Comparison of ENCODE assay signal across 8 mouse cellular contexts in the genomic region with DNA sequence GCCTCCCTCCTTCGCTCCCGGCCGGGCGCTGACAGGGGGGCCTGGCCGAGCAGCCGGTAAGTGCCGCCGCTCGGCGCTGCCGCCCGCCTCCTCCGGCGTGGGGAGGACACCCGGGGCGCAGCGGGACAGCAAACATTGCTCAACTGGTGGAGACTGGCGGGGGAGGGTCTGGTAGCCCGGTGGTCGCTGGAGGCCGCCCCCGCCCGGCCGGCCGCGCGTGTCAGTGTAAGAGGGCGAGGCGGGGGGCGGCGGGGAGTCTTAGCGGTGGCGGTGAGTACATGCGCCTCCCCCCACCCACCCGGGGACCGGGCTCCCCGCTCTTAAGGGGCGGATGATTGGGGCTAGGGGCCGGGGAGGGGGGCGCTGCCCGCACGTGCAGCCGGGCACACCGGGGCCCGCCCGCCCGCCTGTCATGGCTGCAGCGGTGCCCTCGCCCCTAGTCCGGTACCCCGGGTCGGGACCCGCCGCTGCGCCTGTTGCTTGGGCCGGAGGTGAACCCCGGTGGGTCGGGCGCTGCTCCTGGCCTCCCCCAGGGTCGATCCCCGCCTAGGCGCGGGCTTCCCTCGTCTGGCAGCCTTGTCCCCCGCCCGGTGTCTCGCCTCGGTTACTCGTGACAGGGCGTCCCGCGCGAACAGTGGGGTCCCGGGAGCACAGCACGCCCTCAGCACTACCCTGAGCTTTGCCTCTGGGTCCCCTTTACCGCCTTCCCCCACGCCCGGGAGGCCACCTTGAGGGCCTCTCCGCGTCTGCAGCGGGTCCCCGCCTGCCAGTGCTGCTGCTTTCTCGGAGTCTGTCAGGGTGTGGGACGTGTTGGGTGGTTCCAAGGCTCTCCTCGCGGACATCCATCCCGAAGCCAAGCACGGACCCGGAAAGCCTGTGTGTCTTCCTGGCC.
DNase-seq lines count a peak whose midpoint lies in the region; ATAC-seq and TF ChIP-seq lines count a peak whose summit lies in the region.

No protein-coding gene starts in this region.

- no peaks in the 10 kb centered on the region for H3K9me3 ChIP-seq in erythroblast, embryonic 14.5 days (ENCODE audit: control insufficient read depth, low read length)
- no peaks in the 10 kb centered on the region for H3K9me3 ChIP-seq in heart, embryonic 12.5 days (replicated peaks)
- H3K9me3 ChIP-seq in kidney, embryonic 16.5 days (ENCODE audit: low read length) = no peaks in the 10 kb centered on the region
- no peaks in the 10 kb centered on the region for H3K9me3 ChIP-seq in liver, embryonic 14.5 days (ENCODE audit: control insufficient read depth, low read length)
- H3K9me3 ChIP-seq in stomach, embryonic 15.5 days = no peaks in the 10 kb centered on the region

- peak; percentile 19 for ATAC-seq in heart, embryonic 12.5 days (ENCODE audit: insufficient number of reproducible peaks, low FRiP score)
- peak; percentile 32 for ATAC-seq in kidney, embryonic 16.5 days (ENCODE audit: low FRiP score, low TSS enrichment)
- peak; percentile 9; the same call in 1 of the 2 replicates for ATAC-seq in liver, embryonic 14.5 days (ENCODE audit: insufficient read depth)
- ATAC-seq in stomach, embryonic 15.5 days (ENCODE audit: insufficient read depth, low FRiP score, low read depth) = peak; percentile 9; the same call in 1 of the 2 replicates

- H3K27ac ChIP-seq in heart, embryonic 12.5 days (ENCODE audit: poor library complexity, severe bottlenecking) = peak overlapping the region; percentile 91
- peak overlapping the region; percentile 84 for H3K27ac ChIP-seq in kidney, embryonic 16.5 days (ENCODE audit: low read length)
- peak overlapping the region; percentile 14; the same call in 1 of the 2 replicates for H3K27ac ChIP-seq in liver, embryonic 14.5 days
- peak overlapping the region; percentile 74 for H3K27ac ChIP-seq in stomach, embryonic 15.5 days

- TF ChIP-seq CTCF in liver, embryonic 14.5 days (IDR thresholded peaks at IDR 0.05; ENCODE audit: low read depth) = peak; percentile 32; the same call in 1 of the 2 replicates

- peak; percentile 68 for DNase-seq in CD4-positive, CD25-positive, alpha-beta regulatory T cell, adult 2 months (ENCODE audit: low read depth, low spot score)
- DNase-seq in brain, adult 2 months (ENCODE audit: low read depth, low spot score) = peak; percentile 62
- DNase-seq in liver, embryonic 14.5 days (ENCODE audit: low read depth in 3 of 3, low spot score in 3 of 3) = peak in 2 of 3 experiments; percentile 17 to 37
- peak; percentile 69 for DNase-seq in neural tube, embryonic 10.5 days (ENCODE audit: extremely low spot score, low spot score)

- no peak for TF ChIP-seq EP300 in liver, embryonic 14.5 days (IDR thresholded peaks at IDR 0.05; ENCODE audit: low read depth)

- peak overlapping the region; percentile 86 for H3K4me3 ChIP-seq in erythroblast, embryonic 14.5 days (replicated peaks)
- H3K4me3 ChIP-seq in heart, embryonic 12.5 days = peak overlapping the region; percentile 76
- H3K4me3 ChIP-seq in kidney, embryonic 16.5 days (ENCODE audit: low read length) = peak overlapping the region; percentile 79
- peak overlapping the region; percentile 75 to 87 for H3K4me3 ChIP-seq in liver, embryonic 14.5 days (ENCODE audit: insufficient read depth in 1 of 2, low read depth in 2 of 2, low read length in 2 of 2)
- peak overlapping the region; percentile 83 for H3K4me3 ChIP-seq in stomach, embryonic 15.5 days (replicated peaks)

- peak overlapping the region; percentile 92 for H3K9ac ChIP-seq in heart, embryonic 12.5 days
- H3K9ac ChIP-seq in kidney, embryonic 16.5 days (replicated peaks; ENCODE audit: low read length) = peak overlapping the region; percentile 87
- peak overlapping the region; percentile 71 for H3K9ac ChIP-seq in liver, embryonic 14.5 days (replicated peaks)
- peak overlapping the region; percentile 87 for H3K9ac ChIP-seq in stomach, embryonic 15.5 days

- peak overlapping the region; percentile 96 for H3K4me2 ChIP-seq in heart, embryonic 12.5 days
- peak overlapping the region; percentile 97 for H3K4me2 ChIP-seq in kidney, embryonic 16.5 days (replicated peaks; ENCODE audit: low read depth, low read length)
- peak overlapping the region; percentile 96 for H3K4me2 ChIP-seq in liver, embryonic 14.5 days (ENCODE audit: low read depth)
- peak overlapping the region; percentile 91 for H3K4me2 ChIP-seq in stomach, embryonic 15.5 days

- under 1% methylated on average over 86 of the region's 89 CpGs for WGBS in heart, embryonic 12.5 days
- under 1% methylated on average over 68 of the region's 89 CpGs for WGBS in kidney, embryonic 16.5 days
- under 1% methylated on average over 85 of the region's 89 CpGs for WGBS in liver, embryonic 14.5 days (ENCODE audit: insufficient replicate concordance)
- WGBS in stomach, embryonic 15.5 days = under 1% methylated on average over 72 of the region's 89 CpGs

- peaks cover 8% of the 10 kb centered on the region for H3K27me3 ChIP-seq in erythroblast, embryonic 14.5 days (ENCODE audit: control insufficient read depth)
- no peaks in the 10 kb centered on the region for H3K27me3 ChIP-seq in heart, embryonic 12.5 days (replicated peaks)
- no peaks in the 10 kb centered on the region for H3K27me3 ChIP-seq in kidney, embryonic 16.5 days (ENCODE audit: insufficient read depth, low read length)
- peaks cover 8% of the 10 kb centered on the region for H3K27me3 ChIP-seq in liver, embryonic 14.5 days (ENCODE audit: control insufficient read depth, insufficient read depth, low read length)
- H3K27me3 ChIP-seq in stomach, embryonic 15.5 days (replicated peaks) = no peaks in the 10 kb centered on the region

- H3K36me3 ChIP-seq in erythroblast, embryonic 14.5 days (ENCODE audit: control insufficient read depth) = no peaks in the 10 kb centered on the region
- no peaks in the 10 kb centered on the region for H3K36me3 ChIP-seq in heart, embryonic 12.5 days
- no peaks in the 10 kb centered on the region for H3K36me3 ChIP-seq in kidney, embryonic 16.5 days (ENCODE audit: insufficient read depth, low read length)
- H3K36me3 ChIP-seq in liver, embryonic 14.5 days (replicated peaks; ENCODE audit: control insufficient read depth, insufficient read depth, low read depth) = no peaks in the 10 kb centered on the region
- no peaks in the 10 kb centered on the region for H3K36me3 ChIP-seq in stomach, embryonic 15.5 days

- H3K4me1 ChIP-seq in erythroblast, embryonic 14.5 days (ENCODE audit: control insufficient read depth) = peaks cover 18% of the 10 kb centered on the region
- H3K4me1 ChIP-seq in heart, embryonic 12.5 days (replicated peaks) = 0 out of 2 replicates have a peak, but pooled peaks cover 3% of the 10 kb centered on the region
- peaks cover 4% of the 10 kb centered on the region; the same call in 1 of the 2 replicates for H3K4me1 ChIP-seq in kidney, embryonic 16.5 days (ENCODE audit: insufficient read depth, low read length)
- H3K4me1 ChIP-seq in liver, embryonic 14.5 days (replicated peaks; ENCODE audit: control insufficient read depth in 2 of 2, insufficient read depth in 2 of 2, low read length in 1 of 2) = peaks cover 0 to 7% of the 10 kb centered on the region in 2 experiments; a peak in 2 of 4 replicates
- peaks cover 4% of the 10 kb centered on the region; the same call in 1 of the 2 replicates for H3K4me1 ChIP-seq in stomach, embryonic 15.5 days

Comparison
In these comparisons a context has a peak if more than half of its experiments do, and no peak if none do; other contexts are left out.
1. Peak in every context shown above with its lines: DNase-seq, ATAC-seq, H3K4me3 ChIP-seq and H3K27ac ChIP-seq.
2. H3K27ac ChIP-seq: peak in every context shown above with its lines; median percentile 91 in heart, embryonic 12.5 days; 84 in kidney, embryonic 16.5 days; 74 in stomach, embryonic 15.5 days; 14 in liver, embryonic 14.5 days.